Mouse (Mus musculus): ENCODE measurements around the gene Stx17. TPM values are rescaled to one million over a fixed set of nuclear protein-coding genes. Genes with fewer than 3 reads are reported as not detected.

The Stx17 gene
- total RNA-seq (2022), result 10 to 100 TPM; 78.6 to 92.6 (median 90.2) TPM

DNA sequence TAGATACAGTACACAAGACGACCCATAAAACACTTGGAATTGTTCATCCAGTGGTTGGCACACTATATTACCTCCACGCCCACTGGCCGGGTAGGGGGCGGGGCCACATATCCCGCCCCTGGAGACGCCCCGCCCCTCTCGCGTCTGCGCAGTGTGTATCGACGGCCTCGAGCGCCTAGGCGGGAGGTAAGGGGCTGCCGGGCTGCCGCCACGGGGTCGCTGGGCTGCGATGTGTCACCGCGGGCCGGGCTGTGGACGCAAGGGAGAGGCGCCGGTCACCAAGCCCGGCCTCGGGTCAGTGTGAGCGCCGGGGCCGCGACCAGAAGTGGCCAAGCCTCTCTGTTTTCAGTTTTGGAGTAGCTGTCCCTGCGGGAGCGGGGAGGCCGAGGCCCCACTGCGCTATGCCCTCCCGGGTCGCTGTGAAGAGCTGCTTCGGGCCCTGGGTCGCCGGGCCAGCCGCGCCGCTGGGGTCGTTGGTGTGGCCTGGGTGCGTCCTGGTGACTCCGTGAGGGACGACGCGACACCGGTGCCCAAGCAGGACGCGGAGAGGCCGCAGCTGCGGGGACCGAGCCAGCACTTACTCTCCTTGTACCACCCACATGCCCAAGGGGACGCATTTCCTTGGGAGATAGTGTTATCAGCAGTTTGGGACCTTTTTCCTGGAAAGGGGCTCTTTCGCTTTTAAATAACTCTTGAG lies at the start of gene Stx17:
Stx17 (plus strand) TSS at position 143 of the 697 bp plus-strand sequence.
- peak; percentile 83 for DNase-seq

DNA sequence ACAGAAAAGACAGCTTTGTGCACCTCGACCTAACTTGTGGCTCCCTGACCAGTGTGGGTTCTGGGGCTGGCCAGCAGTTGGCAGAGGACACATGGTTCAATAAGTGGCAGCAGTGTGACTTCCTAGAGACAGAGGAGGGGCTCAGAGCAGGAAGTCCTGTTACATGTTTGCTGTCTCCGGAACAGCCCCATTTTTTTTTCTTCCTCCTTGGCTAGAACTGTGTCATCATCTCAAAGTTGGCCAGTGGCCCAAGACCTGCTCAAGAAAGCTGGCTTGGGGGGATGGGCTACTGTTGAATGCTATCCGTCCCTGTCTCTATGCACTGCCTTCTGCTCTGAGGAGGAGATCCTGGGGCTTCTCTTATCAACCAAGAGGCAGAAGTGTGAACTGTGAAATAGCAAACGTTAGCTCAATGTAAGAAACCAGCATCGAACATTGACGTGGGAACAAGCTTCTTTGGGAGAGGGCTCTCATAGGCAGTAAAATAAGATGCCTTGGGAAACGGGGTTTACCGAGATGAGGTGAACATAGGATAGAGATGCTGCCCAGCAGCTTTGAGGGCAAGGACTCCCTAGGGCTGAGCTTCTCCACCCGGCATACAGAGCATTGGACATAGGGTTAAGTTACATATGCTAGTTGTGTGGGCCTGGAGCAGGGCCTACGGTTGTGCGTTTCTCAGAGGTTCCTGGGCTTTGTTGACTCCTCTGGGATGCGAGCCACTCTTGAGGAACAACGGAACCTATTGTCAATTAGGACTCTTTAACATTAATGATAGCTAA lies 47.8 kb upstream of the Stx17 start:
- DNase-seq, result peak; percentile 33

DNA sequence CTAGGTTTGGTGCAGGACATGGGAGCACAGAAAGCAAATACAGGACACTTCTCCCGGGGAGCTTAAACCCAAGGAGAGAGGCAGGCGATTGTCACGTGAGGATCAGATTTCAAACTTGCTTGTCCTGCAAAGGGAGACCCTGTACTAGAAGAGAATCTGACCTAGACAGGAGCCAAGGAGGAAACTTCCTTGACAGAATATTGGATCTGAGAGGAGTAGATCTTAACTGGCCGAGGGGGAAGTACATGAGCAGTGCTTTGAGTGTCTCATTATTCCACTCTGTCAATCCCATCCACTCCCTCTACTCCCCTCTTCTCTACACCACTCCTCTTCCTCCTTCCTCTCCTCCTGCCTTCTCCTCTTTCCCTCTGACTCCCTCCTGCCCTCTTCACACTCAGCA lies 46.5 kb upstream of the Stx17 start:
- no peak for DNase-seq

DNA sequence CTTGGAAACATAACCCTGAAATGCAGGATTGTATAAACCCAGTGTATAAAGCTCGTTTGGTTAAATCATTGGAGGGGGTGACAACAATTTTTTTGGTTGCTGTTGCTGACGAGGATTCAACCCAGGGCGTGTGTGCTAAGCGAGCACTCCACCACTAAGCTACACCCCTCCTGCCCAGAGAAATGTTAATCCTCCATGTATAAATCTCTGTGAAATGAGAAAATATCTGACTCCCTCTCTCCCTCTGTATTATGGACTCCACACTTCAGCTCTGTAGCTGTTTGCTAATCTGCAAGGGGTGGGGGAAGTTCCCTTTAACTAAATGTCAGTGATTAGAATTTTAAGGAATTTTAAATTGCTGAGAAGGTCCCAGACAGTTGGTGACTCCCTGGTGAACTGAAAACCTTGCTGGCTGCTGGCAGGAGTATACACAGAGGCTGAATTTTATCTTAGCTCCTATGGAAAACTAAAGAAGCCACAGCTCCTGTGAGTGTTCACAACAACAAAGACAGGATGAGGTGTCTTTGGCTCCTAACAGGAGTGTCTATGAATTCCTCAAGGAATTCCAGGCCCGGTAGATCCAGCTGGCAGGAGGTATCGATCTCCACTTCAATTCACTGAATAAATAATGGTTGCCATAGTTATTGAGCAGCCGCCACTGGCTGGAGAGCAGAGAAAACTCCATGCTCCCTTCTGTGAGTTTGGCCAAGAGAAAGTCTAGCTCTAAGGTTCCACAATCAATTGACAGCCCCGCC lies 45.3 kb upstream of the Stx17 start:
- no peak for DNase-seq

DNA sequence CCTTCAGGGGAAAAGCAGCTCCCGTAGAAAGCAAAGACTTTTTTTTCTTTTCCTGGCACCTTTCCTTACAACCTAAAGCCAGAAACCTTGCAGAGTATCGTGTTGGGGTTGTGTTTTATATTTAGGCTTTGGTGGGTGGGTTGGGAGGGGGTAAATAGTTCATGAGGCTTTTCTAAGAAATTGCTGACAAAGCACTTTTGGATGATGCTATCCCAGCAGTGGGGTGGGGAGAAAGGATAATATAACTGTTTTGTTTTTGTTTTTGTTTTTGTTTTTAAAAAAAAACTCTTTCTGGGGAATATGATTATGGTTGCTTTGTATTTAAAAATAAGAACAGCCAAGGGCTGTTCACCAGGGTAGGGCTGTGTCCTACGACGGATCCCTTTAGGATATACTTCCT lies 41.3 kb upstream of the Stx17 start:
- DNase-seq, result no peak

DNA sequence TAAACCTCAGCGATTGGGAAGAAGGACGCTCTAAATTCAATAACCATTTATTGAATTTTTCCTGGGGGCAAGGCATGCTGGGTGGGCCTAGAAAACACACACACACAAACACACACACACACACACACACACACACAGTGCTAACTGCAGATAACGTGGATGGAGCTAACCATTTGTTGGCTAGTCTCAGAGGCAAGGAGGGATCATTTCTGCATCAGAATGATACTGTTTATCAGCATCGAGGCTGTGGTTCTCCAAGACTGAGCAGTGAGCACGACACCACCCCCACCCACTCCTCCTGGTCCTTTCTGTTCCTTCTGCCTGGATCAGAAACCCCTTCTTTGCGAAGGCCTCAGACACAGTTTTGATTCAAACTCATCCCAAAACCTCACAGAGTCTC lies 38.1 kb upstream of the Stx17 start:
- DNase-seq, result no peak

DNA sequence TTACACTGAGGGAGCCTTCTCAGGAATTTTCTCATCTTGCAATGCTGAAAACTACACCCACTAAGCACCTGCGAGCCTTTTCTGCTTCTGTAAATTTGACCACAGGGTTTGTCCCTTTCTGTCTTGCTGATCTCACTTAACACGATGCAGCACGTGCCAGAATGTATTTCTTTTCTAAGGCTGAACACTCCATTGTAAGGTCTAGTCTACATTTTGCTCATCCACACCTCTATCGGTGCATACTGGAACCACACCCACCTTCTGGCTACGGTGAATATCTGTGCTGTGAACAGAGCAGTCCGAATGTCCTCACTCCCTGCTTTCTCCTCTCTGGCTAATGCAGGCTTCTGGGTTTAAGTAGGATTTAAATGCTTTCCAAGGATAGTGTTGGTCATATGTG lies 37.2 kb upstream of the Stx17 start:
- no peak for DNase-seq

DNA sequence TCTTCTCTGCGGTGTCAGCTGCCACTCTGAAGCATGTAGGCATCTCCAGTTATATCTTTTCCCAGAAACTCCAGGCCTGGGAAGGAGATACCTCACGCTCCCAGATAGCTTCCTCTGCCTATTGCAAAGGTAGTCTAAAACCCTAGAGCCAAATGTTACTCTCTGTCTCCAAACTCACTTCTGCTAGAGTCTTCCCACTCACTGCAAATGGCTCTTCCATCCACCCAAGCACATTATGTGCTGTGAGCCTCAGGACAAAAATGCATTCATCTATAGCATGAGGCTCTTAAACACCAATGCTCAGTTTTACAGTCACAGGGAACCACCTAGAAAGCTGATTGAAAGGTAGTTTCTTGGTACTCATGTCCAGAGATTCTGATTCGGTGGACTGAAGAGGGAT lies 31.5 kb upstream of the Stx17 start:
- no peak for DNase-seq

DNA sequence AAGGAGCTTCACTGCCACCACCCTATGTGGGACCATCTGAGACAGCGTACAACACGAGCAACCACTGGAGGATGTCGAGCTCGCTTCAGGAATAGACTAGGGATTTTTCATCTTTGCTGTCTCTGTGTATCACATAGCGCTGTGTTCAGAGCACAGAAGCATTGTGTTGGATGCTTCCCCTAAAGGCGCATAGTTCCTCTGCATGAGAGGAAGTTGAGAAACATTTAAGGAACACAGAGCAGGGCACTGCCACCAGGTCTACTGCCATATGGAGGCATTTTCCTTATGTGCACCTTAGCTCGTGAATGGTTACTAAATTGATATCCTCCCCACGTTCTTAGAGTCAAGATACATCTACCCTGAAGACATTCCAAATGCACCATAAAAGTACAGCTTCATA lies 24.5 kb upstream of the Stx17 start:
- DNase-seq, result no peak

DNA sequence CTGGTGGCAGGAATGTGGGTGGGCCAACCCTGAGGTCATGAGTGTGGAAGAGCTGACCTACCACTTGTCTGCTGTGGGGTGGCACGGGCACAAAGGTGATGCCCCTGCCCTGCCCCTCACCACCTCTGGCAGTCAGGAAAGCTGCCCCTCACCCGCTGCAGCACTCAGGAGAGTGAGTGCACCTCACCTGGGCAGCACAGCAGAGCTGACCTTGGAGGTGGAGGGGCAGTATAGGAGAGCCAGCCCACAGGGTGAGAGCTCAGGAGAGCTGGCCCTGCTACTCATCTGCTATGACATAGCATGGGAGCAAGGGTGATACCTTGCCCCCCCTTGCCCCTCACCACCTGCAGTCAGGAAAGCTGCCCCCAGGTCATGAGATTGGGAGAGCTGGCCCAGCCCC lies 22.7 kb upstream of the Stx17 start:
- DNase-seq, result no peak

DNA sequence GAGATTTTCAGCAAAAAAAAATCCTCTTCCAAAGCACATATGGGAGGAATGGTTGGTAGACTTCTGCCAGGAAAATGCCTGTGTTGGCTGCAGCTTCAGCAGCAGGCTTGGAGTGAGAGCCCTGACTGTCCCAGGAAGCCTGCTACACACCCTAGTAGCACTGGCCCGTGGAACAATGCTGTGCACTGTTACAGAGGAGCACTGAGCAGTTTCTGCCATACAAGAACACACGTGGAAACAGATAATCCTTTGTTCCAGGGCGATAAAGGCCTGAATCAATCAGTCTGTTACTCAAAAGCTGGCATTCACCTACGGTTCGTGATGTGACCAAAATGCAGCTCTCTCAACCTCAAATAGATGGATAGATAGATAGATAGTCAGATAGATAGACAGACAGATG lies 19.3 kb upstream of the Stx17 start:
- no peak for DNase-seq

DNA sequence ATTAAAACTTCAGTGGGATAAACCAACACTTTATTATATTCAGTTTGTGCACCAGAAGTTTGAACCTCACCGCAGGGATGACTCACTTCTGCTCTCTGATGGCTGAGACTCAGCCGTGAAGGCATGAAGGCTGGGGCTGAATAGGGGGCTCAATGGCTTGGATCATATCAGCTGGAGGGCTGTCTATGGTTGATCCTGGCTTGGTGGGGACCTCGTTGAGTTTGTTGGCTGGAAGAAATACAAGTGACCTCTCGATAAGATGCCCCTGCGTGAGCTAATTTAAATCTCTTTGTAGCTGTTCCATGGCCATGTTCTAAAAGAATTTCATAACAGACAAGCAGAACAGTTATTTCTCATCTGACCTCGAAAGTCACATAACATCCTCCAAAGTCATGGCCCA lies 17.6 kb upstream of the Stx17 start:
- peak; percentile 40 for DNase-seq

DNA sequence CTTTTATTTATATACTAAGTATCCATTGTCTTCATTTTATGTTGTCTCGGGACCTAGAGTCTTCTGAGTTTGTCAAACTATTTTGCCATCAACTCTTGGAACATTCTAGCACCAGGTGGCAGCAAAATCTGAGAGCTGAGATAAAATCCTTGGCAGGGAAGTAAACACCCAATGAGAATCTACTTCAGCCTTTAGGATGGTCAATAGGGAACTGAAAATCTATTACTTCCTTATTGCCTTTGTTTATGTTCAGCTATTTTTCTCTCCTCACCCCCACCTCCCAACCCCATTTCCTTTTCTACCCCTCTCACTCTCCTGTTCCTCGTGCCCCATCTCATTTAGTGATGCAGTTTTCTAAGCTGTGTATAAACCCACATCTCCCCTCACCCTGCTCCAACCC lies 16.1 kb upstream of the Stx17 start:
- DNase-seq, result no peak

DNA sequence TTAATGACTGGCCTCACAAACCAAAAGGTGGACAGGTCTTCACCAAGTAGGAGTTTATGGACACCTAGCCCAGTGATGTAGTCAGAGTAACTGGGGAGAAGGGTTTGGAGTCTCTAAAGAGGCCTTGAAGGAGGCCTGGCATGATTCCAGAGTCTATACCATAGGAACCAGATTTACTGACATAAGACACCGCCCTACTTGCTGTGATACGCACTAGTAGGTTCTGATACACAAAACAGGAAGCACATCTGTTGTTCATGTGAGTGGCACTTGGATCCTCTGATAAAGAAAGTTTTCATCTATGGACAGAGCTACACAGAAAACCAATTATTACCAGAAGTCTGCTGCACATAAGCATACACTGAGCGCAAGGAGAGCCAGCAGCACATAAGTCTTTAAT lies 14.4 kb upstream of the Stx17 start:
- no peak for DNase-seq

DNA sequence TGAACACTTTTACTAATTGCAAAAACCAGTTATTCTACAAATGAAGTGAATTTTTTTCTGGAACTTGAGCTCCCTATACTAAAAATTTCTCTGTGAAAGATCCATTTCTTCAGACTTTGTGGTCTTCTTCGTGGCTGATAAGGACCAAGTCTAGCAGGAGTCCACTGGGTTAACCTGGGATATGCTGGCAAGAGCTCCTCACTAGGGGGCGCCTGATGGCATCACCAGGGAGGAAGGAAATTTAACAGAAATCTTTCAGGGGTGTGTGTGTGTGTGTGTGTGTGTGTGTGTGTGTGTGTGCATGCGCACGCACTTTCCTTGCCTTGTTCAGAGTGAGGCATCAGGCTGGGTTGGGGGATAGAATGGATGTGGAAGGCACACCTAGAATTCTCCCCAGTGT lies 8.5 kb upstream of the Stx17 start:
- no peak for DNase-seq

DNA sequence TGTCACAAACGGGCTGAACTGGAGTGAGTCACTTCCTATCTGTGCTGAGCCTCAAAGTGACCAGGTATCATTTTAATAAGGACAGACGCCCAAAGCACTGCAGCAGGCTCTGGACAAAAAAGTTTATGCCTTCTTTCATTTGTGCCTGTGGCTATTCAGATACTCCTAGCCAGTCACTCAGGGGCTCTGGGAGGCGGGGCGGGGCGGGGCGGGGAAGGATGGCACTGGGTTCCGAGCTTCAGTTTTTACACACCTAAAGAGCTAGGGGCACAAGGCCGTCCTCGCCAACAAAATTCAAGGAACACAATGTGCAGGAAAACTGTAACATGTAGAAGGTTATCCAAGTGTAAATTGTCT lies 321 bp upstream of the Stx17 start:
- peak; percentile 48 for DNase-seq

DNA sequence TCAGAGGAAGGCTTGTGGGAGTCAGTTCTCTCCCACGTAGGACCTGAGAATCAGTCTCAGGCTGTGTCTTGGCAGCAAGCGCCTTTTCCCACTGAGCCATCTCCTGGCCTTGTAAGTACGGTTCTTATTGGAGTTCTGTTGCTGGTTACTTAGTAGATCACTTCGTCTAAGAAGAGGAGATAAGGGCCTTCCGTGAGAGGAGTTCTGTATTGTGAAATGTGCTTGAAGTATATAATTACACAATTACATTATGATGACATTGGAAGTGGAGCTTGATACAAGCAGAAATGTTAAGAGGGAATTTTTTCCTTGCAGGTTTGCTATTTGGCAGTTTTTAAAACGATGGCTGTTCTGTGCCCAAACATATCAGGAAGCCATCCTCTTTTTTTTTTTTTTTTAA lies 5.6 kb downstream of the Stx17 start:
- DNase-seq, result no peak

DNA sequence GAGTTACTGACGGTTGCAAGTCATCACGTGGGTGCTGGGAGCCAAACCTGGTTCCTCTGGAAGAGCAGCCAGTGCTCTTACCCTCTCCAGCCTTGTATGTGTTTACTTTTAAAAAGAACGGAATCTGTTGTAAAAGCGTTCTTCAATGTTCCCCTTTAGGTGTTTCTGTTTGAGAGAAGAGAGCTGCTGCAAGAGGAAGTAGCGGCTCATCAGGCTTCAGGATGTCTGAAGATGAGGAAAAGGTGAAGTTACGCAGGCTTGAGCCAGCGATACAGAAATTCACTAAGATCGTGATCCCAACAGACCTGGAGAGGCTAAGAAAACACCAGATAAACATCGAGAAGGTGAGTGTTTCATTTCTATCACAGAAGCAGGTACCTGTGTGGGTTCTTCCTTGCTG lies 6.9 kb downstream of the Stx17 start:
- DNase-seq, result no peak

DNA sequence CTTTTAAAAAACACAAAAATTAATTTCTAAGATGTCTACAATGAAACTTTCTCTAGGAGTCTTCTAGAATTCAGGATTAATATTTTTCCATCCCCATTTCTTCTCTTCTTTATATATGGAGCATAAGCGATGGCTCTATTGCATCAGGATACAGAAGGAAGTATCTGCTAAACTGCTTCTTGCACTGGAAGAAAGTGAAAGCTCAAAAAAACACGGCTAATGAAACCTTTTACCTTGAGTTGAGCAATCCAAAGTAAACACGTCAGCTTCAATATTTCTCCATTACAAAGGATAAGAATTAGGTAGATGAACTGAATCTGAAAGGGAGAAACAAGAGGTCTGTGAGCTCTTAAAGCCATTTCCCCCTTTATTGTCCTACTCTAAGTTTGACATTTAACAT lies 8.0 kb downstream of the Stx17 start:
- no peak for DNase-seq

DNA sequence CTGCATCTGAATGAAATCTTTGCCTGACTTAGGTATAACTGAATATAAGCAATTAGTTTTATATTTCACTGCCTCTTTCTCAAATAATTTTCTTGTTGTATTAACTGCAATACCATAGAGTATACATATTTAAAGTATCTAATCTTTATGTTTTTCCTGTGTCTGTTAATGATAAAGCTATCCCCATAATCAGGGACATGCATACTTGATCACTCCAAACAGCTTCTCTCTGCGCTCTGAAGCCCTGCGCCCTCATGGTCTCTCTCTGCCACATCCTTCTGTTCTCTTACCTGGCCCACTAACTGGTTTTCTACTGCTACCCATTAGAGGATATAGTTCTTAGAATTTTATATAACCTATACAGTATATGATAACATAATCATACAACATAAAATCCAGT lies 24.8 kb downstream of the Stx17 start:
- DNase-seq, result no peak

DNA sequence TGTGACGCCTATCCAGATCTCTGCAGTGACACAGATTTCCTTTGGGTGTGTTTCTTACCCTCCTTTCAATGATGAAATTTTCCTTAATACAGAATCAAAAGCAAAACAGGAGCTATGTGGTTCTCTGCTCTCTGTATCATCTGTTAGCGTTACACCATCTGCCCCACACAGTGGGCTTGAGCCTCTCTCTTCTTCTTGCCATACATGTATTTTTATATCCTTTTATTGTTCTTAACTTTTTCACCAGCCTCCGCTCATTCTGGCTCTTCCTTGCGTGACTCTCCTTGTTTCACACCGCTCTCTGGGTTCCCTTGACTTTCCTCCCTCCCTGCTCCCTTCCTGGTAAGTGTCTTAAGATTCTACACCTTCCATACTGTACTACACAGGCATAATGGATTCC lies 28.5 kb downstream of the Stx17 start:
- no peak for DNase-seq

DNA sequence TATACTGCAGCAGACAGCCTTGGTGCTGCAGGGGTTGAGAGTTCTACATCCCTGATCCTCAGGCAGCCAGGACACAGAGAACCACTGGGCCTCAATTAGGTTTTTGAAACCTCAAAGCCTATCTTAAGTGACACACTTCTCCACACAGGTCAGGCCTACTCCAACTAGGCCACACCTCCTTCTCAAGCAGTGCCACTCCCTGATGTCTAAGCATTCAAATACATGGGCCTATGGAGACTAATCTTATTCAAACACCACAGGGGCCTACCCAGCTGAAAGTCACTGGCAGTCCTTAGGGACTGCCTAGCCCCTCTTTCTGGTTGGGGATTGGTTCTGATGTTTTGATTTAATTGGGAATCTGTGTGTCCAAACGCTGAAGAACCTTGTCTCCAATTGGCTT lies 31.1 kb downstream of the Stx17 start:
- DNase-seq, result no peak

DNA sequence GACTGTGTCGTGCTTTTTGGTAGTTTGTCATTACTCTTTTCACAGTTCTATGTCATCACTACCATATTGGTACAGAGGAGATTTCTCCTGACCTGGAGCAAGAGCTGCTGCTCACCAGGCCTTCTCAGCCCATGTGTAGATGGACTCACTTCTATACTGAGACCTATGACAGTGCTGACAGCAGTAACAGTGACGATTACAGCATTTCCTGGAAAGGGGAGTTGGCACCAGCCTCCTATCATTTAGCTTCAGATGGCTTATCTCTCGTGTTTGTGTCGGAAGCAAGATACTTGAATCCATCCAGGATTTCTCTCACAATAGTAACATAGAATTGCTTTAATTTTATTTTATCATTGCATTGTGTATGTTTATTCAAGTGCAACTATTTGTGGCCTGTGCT lies 35.7 kb downstream of the Stx17 start:
- DNase-seq, result no peak

DNA sequence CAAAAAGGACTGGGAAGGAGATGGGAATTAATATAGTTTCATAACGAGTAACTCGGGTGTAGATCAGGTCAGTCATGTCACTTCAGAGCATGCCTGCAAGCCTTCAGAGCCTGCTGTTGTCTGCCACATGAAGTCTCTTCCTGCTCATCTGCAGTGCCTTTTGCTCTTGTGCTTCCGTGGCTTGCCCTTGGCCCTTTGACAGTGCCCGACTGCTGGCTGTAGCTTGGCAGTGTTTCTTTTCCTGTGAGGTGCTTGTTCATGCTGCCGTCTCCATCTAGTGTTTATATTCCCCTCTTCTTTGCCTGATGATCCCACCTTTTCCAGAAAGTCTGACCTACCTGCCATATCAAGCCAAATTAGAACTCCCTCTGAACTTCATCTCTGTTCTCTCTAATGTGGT lies 39.1 kb downstream of the Stx17 start:
- DNase-seq, result peak; percentile 39
